Mouse (Mus musculus) heart, postnatal 36 days (tissue): ENCODE measurements at regions not wholly inside any gene's neighbourhood (a gene's known extent, or its start where the extent isn't known, plus 50 kb on each side); places are given as distances from the start of the nearest gene placed in this dataset.

Experiments
- DNase-seq, 2 experiments: peaks; one replicate each; pipeline ENCODE4 v3.0.0; 2021 to 2022
- intact Hi-C: fragments of 180-260 bp; cut with DNase I; formaldehyde crosslinking; loops from one replicate; pipeline ENCODE4 v1.15.1; 2025

DNA sequence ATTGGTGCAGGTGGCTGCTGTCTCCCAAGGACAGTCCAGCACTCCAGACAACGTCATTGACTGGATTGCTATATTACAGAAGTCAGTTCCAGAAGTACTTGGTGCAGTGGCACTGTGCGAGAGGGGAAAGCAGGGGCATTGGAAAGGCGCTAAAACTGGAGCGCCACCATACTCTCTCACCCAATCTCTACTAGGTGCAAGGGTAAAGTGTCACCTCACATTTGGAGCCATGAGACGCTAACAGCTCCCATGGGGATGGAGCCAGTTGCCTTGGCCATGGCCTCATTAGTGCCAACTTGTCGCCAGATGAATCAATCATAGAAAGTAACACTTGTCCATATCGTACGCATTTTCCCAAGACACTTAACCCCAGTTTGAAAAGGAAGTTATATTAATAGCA lies 1617.2 kb upstream of the Gulo start:
- DNase-seq: no peak
- intact Hi-C loops: no loop called here

GRCm38 (mm10) chr14:67623841-67624480 lies 1615.0 kb upstream of the Gulo start:
- peak in 1 of 2 experiments; percentile 35 for DNase-seq
- intact Hi-C loops: loop anchor here (2.0 to 5.0 kb wide), 2 partner anchors 37 to 257 kb away; no protein-coding TSS in a partner anchor

DNA sequence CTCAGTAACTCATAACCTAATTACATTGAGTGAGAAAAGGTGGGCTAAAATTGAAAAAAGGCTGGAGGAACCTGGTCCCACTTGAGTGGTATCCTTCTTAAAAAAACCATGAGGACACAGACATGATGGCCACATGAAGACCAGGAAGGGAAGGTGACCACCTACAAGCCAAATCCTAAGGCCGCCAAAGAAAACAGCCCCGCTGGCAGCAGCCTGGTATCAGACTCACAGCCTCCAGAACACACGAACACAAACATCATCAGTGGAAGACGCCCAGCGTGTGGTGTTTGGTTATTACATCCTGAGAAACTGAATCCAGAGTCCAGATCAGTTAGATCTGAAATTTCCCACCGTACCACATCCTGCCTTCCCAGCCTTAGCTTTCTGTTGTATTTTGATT lies 1613.9 kb upstream of the Gulo start:
- intact Hi-C loops: loop anchor here (2.0 to 5.0 kb wide), 2 partner anchors 38 to 256 kb away; no protein-coding TSS in a partner anchor

GRCm38 (mm10) chr14:67621486-67621885 lies 1612.5 kb upstream of the Gulo start:
- DNase-seq: peak in 1 of 2 experiments; percentile 34
- intact Hi-C loops: loop anchor here (2.0 to 5.0 kb wide), 2 partner anchors 254 to 409 kb away; no protein-coding TSS in a partner anchor

More for the DNA sequence above, 1613.9 kb upstream of the Gulo start:
- no peak for DNase-seq

GRCm38 (mm10) chr14:67620854-67621476 lies 1612.0 kb upstream of the Gulo start:
- DNase-seq: peak; percentile 53 to 55
- intact Hi-C loops: loop anchor here (2.0 to 5.0 kb wide), 2 partner anchors 254 to 408 kb away; no protein-coding TSS in a partner anchor

GRCm38 (mm10) chr14:67619571-67619970 lies 1610.6 kb upstream of the Gulo start:
- intact Hi-C loops: loop anchor here (10.0 kb wide), 1 partner anchor 565 kb away; no protein-coding TSS in a partner anchor

DNA sequence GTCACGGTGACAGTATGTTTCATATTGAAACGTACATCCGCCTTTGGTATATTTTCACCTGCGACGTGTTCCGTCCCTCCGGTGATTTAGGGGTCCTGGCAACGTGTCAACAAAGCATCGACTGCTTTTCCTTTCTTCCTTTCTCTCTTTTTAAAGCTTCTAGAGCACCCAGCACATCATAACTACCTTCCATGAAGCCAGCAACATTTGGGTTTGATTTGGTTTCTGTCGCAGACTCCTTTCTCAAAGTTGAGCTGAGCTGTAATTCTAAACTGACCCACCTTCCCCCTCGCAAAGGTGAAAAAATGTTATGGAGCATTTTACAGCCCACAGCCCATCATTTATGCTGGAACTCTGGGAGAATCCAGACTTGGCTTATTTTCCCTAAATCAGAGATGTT lies 1605.4 kb upstream of the Gulo start:
- intact Hi-C loops: loop anchor here (10.0 kb wide), 1 partner anchor 560 kb away; no protein-coding TSS in a partner anchor
- DNase-seq: no peak

More at GRCm38 (mm10) chr14:67619571-67619970, 1610.6 kb upstream of the Gulo start:
- no peak for DNase-seq

DNA sequence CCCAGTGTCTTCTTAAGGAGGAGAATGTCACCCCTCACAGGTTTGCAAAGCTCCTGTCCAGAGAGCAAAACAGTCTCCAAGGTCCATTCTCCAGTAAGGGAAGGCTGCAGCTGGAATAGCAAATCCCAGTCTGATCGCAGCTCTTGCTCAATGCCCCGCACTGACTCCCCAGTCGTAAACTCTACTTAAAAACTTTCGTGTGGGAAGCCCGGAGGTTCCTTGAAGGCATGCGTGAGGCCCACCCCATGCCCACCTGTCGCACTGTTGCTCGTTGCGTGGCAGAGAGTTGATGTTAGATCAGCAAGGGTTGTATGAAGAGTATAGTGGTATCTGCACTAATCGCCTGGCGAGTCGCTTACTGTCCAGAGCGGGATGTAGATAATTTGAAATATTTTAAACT lies 1604.7 kb upstream of the Gulo start:
- DNase-seq: no peak
- intact Hi-C loops: loop anchor here (10.0 kb wide), 1 partner anchor 559 kb away; no protein-coding TSS in a partner anchor

GRCm38 (mm10) chr14:67613221-67613620 lies 1604.2 kb upstream of the Gulo start:
- intact Hi-C loops: loop anchor here (10.0 kb wide), 1 partner anchor 558 kb away; no protein-coding TSS in a partner anchor

GRCm38 (mm10) chr14:67612471-67612870 lies 1603.5 kb upstream of the Gulo start:
- no peak for DNase-seq
- intact Hi-C loops: loop anchor here (10.0 kb wide), 1 partner anchor 558 kb away; no protein-coding TSS in a partner anchor

More at GRCm38 (mm10) chr14:67613221-67613620, 1604.2 kb upstream of the Gulo start:
- peak in 1 of 2 experiments; percentile 47 for DNase-seq

- no peak for DNase-seq
- intact Hi-C loops: no loop called here
These were observed 1599.3 kb upstream of the Gulo start for GRCm38 (mm10) chr14:67608262-67608661.

- intact Hi-C loops: loop anchor here (5.0 kb wide), 1 partner anchor 391 kb away; no protein-coding TSS in a partner anchor
- DNase-seq: no peak
These were observed 1594.0 kb upstream of the Gulo start for GRCm38 (mm10) chr14:67602960-67603359.

- peak in 1 of 2 experiments; percentile 25 for DNase-seq
- intact Hi-C loops: loop anchor here (1.0 to 5.0 kb wide), 3 partner anchors 231 to 387 kb away; no protein-coding TSS in a partner anchor
These were observed 1590.7 kb upstream of the Gulo start for GRCm38 (mm10) chr14:67599734-67600133.

DNA sequence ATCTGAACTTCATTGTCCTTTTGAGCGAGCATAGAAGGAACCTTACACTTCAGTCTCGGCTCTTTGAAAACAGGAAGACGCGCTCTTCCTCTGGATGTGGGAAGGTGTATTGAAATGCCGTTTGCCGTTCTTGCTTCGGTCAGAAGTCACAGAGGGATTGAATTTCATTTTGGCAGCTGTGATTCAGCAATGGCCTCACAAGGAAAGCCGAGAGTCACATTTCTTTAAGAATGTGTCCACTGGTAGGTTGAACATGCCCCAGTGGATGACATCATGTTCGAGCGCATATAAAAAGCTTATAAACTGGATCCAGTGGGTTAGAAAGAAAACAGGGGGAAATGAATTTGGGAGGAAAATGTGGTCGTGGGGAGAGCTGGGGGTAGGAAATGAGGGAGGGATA lies 1579.6 kb upstream of the Gulo start:
- DNase-seq: no peak
- intact Hi-C loops: no loop called here

GRCm38 (mm10) chr14:67584456-67585048 lies 1575.5 kb upstream of the Gulo start:
- intact Hi-C loops: no loop called here
- DNase-seq: no peak

DNA sequence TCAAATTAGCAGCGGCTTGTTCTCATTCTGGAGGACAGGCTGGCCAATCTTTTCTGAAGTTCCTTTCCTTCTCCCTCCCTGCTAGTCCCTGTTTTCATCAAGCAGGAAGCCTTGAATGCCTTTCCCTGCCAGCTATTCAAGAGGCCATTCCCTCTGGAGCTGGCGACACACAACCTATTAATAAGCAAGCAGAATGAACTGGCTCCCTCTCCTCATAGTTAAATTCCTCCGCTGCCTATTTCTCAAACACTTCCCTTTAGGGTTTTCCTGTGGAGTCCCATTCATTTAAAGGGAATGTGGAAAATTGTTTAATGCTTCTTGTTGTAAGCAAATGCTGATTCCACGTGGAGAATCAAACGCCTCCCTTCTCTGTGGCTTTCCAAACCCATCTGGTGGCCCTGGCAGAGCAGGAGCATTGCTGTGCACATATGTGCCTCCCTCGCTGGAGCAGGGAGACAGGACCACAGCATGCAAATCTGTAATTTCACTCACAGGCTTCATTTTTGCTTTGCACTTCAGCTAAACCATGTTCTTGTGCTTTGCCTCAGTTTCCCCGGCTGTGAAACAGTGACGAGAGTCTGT lies 1573.3 kb upstream of the Gulo start:
- no peak for DNase-seq
- intact Hi-C loops: no loop called here

- intact Hi-C loops: no loop called here
- DNase-seq: peak in 1 of 2 experiments; percentile 2
These were observed 1565.4 kb upstream of the Gulo start for GRCm38 (mm10) chr14:67574346-67574949.

DNA sequence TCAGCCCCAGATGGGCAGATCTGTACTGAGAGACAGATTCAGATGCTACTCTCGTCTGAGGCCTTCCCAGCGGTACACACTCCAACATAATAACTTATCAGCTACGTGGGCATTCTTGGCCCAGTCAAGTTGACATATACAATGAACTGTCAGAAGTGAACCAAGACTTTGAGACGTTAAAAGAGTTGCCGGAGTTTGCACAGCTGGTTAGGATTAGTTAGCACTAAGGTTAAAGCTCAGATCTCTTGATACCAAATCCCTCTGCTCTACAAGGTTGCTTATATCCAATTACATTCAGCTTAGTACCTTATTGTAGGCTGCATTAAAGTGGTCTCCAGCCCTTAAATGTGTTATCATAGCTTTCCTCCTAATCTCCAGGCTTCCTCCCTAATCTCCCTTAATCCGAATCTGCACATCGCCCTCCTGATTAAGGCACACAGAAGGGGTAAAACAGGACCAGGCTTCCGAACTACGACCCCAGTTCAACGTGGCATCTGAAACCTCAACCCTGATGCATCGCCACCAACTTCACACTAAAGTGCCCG lies 1564.5 kb upstream of the Gulo start:
- DNase-seq: no peak
- intact Hi-C loops: no loop called here

DNA sequence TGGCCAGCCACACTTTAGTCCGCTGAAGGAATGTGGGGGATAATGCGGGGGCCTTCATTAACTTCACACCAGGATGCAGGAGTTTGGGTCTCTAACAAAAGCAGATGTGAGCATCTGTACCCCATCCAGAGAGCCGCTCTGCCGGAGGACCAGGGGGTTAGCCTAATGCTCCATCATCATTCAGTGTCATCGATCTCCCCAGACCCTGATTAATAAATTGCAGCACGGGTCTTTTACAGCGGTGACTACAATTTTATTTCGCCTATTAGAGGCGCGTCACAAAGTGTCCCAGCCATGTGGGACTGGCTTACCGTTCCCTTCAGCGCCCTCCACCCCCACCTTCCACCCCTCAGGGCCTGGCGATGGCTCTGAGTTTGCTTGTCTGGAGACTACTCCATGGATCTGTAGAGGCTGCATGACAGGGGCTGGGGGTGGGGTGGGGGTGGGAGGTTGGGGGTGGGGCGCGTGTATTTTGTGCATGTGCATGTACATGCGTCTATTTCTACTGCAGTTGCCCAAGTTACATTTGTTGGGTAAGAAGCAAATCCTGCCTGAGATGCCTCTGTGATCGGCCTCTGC lies 1560.8 kb upstream of the Gulo start:
- intact Hi-C loops: no loop called here
- DNase-seq: no peak
